Comparison of ENCODE assay signal across 10 mouse cellular contexts in the genomic region with DNA sequence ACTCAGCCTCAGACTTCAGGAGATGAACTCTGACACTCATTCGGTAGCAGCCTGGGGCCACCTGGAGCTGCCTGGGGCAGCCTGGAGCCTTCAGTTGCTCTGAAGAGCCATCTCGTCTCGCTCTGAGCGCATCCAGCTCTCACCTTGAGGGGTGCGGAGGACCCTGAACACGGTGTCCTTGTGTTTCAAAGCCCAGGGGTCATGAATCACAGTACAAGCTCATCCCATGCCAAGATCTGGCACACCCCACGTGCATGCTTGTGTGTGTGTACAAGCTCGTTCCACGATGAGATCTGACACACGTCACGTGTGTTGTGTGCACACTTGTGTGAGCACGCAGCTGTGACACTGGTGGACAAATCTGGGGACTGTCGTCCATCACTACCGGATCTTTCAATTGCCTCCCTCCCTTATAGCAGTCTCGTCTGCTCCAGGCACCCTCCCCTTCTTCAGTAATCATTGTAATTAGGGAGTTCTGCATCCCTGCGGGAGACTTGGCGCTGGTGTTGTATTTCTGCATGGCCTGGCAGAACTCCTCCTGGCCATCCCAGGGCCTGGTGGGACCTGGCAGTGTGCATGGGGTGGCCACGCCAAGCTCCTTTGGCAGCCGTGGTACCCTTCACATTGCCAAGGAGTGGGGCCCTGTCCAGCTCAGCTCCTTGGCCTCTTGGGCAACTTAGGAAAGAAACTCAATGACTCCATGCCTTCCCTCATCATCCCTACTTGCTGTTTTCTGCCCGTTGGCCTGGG. TPM values are rescaled to one million over a fixed set of nuclear protein-coding genes. Genes with fewer than 3 reads are reported as not detected.
A peak's percentile ranks its signal among the peaks of the same experiment; 100 is the strongest.
DNase-seq lines count a peak whose midpoint lies in the region; ATAC-seq lines count a peak whose summit lies in the region.
"Had no signal": no experiment of that assay in that cellular context is flagged by ENCODE, and none has a peak within 500 bp of the region (broad histone marks: within the 10 kb centered on the region; RNA-seq: fewer than 3 reads in every experiment).

No protein-coding gene starts in this region.

- no peak for ATAC-seq in heart, embryonic 12.5 days (ENCODE audit: insufficient number of reproducible peaks, low FRiP score)
- no peak for ATAC-seq in midbrain, embryonic 13.5 days

- no peaks in the 10 kb centered on the region; the same call in 1 of the 2 replicates for H3K4me1 ChIP-seq in heart, embryonic 12.5 days (replicated peaks)
- H3K4me1 ChIP-seq in midbrain, embryonic 13.5 days (replicated peaks) = no peaks in the 10 kb centered on the region

- H3K9me3 ChIP-seq in heart, embryonic 12.5 days (replicated peaks) = no peaks in the 10 kb centered on the region
- H3K9me3 ChIP-seq in midbrain, embryonic 13.5 days = no peaks in the 10 kb centered on the region
- H3K9me3 ChIP-seq: heart, embryonic 15.5 days; liver, embryonic 15.5 days had no signal

- DNase-seq in heart, adult 18-20 months = peak; percentile 37 to 65
- DNase-seq in adrenal gland, postnatal 10 days = peak; percentile 76
- DNase-seq in frontal cortex, postnatal 10 days (ENCODE audit: low spot score in 2 of 2) = peak; percentile 53 to 58
- DNase-seq in left cerebral cortex, postnatal 14 days (ENCODE audit: low spot score in 2 of 2) = peak; percentile 44 to 46
- DNase-seq in spleen, postnatal 10 days (ENCODE audit: low spot score in 2 of 2) = no peak
- no peak for DNase-seq in urinary bladder, postnatal 4 days (ENCODE audit: low spot score in 2 of 2)

- WGBS in heart, embryonic 12.5 days = 73% methylated on average over 20 of the region's 20 CpGs
- WGBS in midbrain, embryonic 13.5 days = 77% methylated on average over 20 of the region's 20 CpGs

- no peak overlapping the region for H3K4me3 ChIP-seq in heart, embryonic 12.5 days
- no peak overlapping the region for H3K4me3 ChIP-seq in midbrain, embryonic 13.5 days (replicated peaks)
- H3K4me3 ChIP-seq: heart, embryonic 15.5 days; liver, embryonic 15.5 days had no signal

- intact Hi-C loops in left cerebral cortex, postnatal 14 days (cut with DNase I) = no loop called here

- H3K36me3 ChIP-seq in heart, embryonic 12.5 days = no peaks in the 10 kb centered on the region
- no peaks in the 10 kb centered on the region for H3K36me3 ChIP-seq in midbrain, embryonic 13.5 days
- H3K36me3 ChIP-seq: heart, embryonic 15.5 days; liver, embryonic 15.5 days had no signal

- H3K27me3 ChIP-seq in heart, embryonic 12.5 days (replicated peaks) = 0 out of 2 replicates have a peak, but pooled peaks cover 3% of the 10 kb centered on the region
- H3K27me3 ChIP-seq in midbrain, embryonic 13.5 days = no peaks in the 10 kb centered on the region
- H3K27me3 ChIP-seq: heart, embryonic 15.5 days; liver, embryonic 15.5 days had no signal

- H3K27ac ChIP-seq in heart, embryonic 12.5 days (ENCODE audit: poor library complexity, severe bottlenecking) = no peak overlapping the region
- H3K27ac ChIP-seq in midbrain, embryonic 13.5 days = no peak overlapping the region
- H3K27ac ChIP-seq: heart, embryonic 15.5 days; liver, embryonic 15.5 days had no signal

- H3K9ac ChIP-seq in heart, embryonic 12.5 days = no peak overlapping the region
- H3K9ac ChIP-seq in midbrain, embryonic 13.5 days (replicated peaks) = no peak overlapping the region
- H3K9ac ChIP-seq: heart, embryonic 15.5 days; liver, embryonic 15.5 days had no signal

- H3K4me2 ChIP-seq in heart, embryonic 12.5 days = no peak overlapping the region
- H3K4me2 ChIP-seq in midbrain, embryonic 13.5 days (replicated peaks) = no peak overlapping the region
- H3K4me2 ChIP-seq: heart, embryonic 15.5 days; liver, embryonic 15.5 days had no signal

RNA-seq across cellular contexts. Expression of gene Cryaa, which starts 27.8 kb away (rescaled TPM):
- not detected for total RNA-seq in heart, adult 18-20 months (2021)
- polyA plus RNA-seq in heart, embryonic 12.5 days (2016; fragmentation: Nextera tagmentation; extraction: Ambion mirVana) = 0.44 TPM in 1 of 2 replicates, not detected in the other
- total RNA-seq in adrenal gland, postnatal 10 days (2021) = not detected
- under 1 TPM; 0.37 to 0.61 TPM for total RNA-seq in left cerebral cortex, postnatal 14 days (2021)
- polyA plus RNA-seq in midbrain, embryonic 13.5 days (2015; fragmentation: Nextera tagmentation; extraction: Ambion mirVana) = not detected in 2 replicates
- polyA plus RNA-seq: heart, embryonic 15.5 days; liver, embryonic 15.5 days had no signal

RNA-seq across cellular contexts. Expression of gene U2af1, which starts 46.8 kb away (rescaled TPM):
- total RNA-seq in heart, adult 18-20 months (2021) = 10 to 100 TPM; 68.6 to 77.1 TPM
- 229 and 244 TPM in 2 replicates for polyA plus RNA-seq in heart, embryonic 12.5 days (2016; fragmentation: Nextera tagmentation; extraction: Ambion mirVana)
- total RNA-seq in adrenal gland, postnatal 10 days (2021) = 100 to 1,000 TPM; 145 to 150 TPM
- total RNA-seq in left cerebral cortex, postnatal 14 days (2021) = 100 to 1,000 TPM; 101 to 110 TPM
- 269 and 274 TPM in 2 replicates for polyA plus RNA-seq in midbrain, embryonic 13.5 days (2015; fragmentation: Nextera tagmentation; extraction: Ambion mirVana)

Comparison
In these comparisons a context has a peak if more than half of its experiments do, and no peak if none do; other contexts are left out.
1. DNase-seq: peak in heart, adult 18-20 months (2 of 2), adrenal gland, postnatal 10 days (single experiment), frontal cortex, postnatal 10 days (2 of 2) and left cerebral cortex, postnatal 14 days (2 of 2); none in spleen, postnatal 10 days (0 of 2) and urinary bladder, postnatal 4 days (0 of 2).